Mouse (Mus musculus): ENCODE measurements around the gene Olfr76. TPM values are rescaled to one million over a fixed set of nuclear protein-coding genes. Genes with fewer than 3 reads are reported as not detected.
"Not testable (repeated sequence)": the region's sequence is repeated elsewhere in the genome, so short reads cannot be mapped to it uniquely, and the experiment has no call there.

The Olfr76 gene
- polyA plus RNA-seq (2014; fragmentation: Nextera tagmentation; extraction: Ambion mirVana) = not detected in 2 replicates

- Histone ChIP-seq H3K27me3 (ENCODE audit: control insufficient read depth, insufficient read depth, low read length) (no peaks in the 10 kb centered on the region), H3K4me3 (ENCODE audit: low read depth, low read length) (no peak within 1 kb of the TSS), H3K4me2 (ENCODE audit: low read depth, low read length, severe bottlenecking) (no peak within 1 kb of the TSS), H3K36me3 (ENCODE audit: control insufficient read depth, insufficient read depth, low read length) (no peaks in the 10 kb centered on the region), H3K4me1 (replicated peaks; ENCODE audit: control insufficient read depth, insufficient read depth, low read length) (no peaks in the 10 kb centered on the region), H3K9ac (ENCODE audit: low read length) (no peak within 1 kb of the TSS), H3K9me3 (ENCODE audit: control insufficient read depth, low read length) (no peaks in the 10 kb centered on the region), H3K27ac (ENCODE audit: low read depth, low read length) (no peak within 1 kb of the TSS)
- WGBS = 82% methylated on average over 3 of the region's 3 CpGs
- DNase-seq (ENCODE audit: low spot score) = no peak
- ATAC-seq (replicated peaks; ENCODE audit: low FRiP score) = no peak
These were observed at the start of gene Olfr76 for GRCm38 (mm10) chr19:12123103-12123502. Olfr76 (minus strand) TSS chr19:12123203.

GRCm38 (mm10) chr19:12170062-12170599, 47.1 kb upstream of the Olfr76 start, which contains the start of gene Olfr1555-ps1:
Olfr1555-ps1 (minus strand) TSS chr19:12170112.
- not testable (repeated sequence) for H3K27ac ChIP-seq (ENCODE audit: low read depth, low read length); H3K36me3 ChIP-seq (ENCODE audit: control insufficient read depth, insufficient read depth, low read length); H3K4me2 ChIP-seq (ENCODE audit: low read depth, low read length, severe bottlenecking); ATAC-seq (replicated peaks; ENCODE audit: low FRiP score); H3K4me1 ChIP-seq (replicated peaks; ENCODE audit: control insufficient read depth, insufficient read depth, low read length); H3K9ac ChIP-seq (ENCODE audit: low read length); H3K4me3 ChIP-seq (ENCODE audit: low read depth, low read length); H3K27me3 ChIP-seq (ENCODE audit: control insufficient read depth, insufficient read depth, low read length); DNase-seq (ENCODE audit: low spot score); H3K9me3 ChIP-seq (ENCODE audit: control insufficient read depth, low read length)
- 29% methylated on average over 1 of the region's 1 CpGs for WGBS

GRCm38 (mm10) chr19:12145452-12145851, 22.4 kb upstream of the Olfr76 start:
- Histone ChIP-seq H3K9me3 (ENCODE audit: control insufficient read depth, low read length) (no peaks in the 10 kb centered on the region), H3K27me3 (ENCODE audit: control insufficient read depth, insufficient read depth, low read length) (no peaks in the 10 kb centered on the region), H3K36me3 (ENCODE audit: control insufficient read depth, insufficient read depth, low read length) (no peaks in the 10 kb centered on the region), H3K4me3 (ENCODE audit: low read depth, low read length) (no peak overlapping the region), H3K4me2 (ENCODE audit: low read depth, low read length, severe bottlenecking) (no peak overlapping the region), H3K27ac (ENCODE audit: low read depth, low read length) (no peak overlapping the region), H3K9ac (ENCODE audit: low read length) (no peak overlapping the region), H3K4me1 (replicated peaks; ENCODE audit: control insufficient read depth, insufficient read depth, low read length) (no peaks in the 10 kb centered on the region)
- ATAC-seq (replicated peaks; ENCODE audit: low FRiP score) (no peak), DNase-seq (ENCODE audit: low spot score) (no peak)
- WGBS = 90% methylated on average over 3 of the region's 3 CpGs

GRCm38 (mm10) chr19:12143356-12143755, 20.4 kb upstream of the Olfr76 start:
- Histone ChIP-seq H3K27ac (ENCODE audit: low read depth, low read length) (no peak overlapping the region), H3K4me1 (replicated peaks; ENCODE audit: control insufficient read depth, insufficient read depth, low read length) (no peaks in the 10 kb centered on the region), H3K36me3 (ENCODE audit: control insufficient read depth, insufficient read depth, low read length) (no peaks in the 10 kb centered on the region), H3K4me2 (ENCODE audit: low read depth, low read length, severe bottlenecking) (no peak overlapping the region), H3K9me3 (ENCODE audit: control insufficient read depth, low read length) (no peaks in the 10 kb centered on the region), H3K4me3 (ENCODE audit: low read depth, low read length) (no peak overlapping the region), H3K9ac (ENCODE audit: low read length) (no peak overlapping the region), H3K27me3 (ENCODE audit: control insufficient read depth, insufficient read depth, low read length) (no peaks in the 10 kb centered on the region)
- ATAC-seq (replicated peaks; ENCODE audit: low FRiP score) (no peak), DNase-seq (ENCODE audit: low spot score) (no peak)
- WGBS = 38% methylated on average over 1 of the region's 1 CpGs

- H3K27me3 ChIP-seq (ENCODE audit: control insufficient read depth, insufficient read depth, low read length) = no peaks in the 10 kb centered on the region
- ATAC-seq (replicated peaks; ENCODE audit: low FRiP score) = no peak
- no peak overlapping the region for H3K9ac ChIP-seq (ENCODE audit: low read length)
- no peak overlapping the region for H3K4me3 ChIP-seq (ENCODE audit: low read depth, low read length)
- WGBS = 27% methylated on average over 2 of the region's 2 CpGs
- H3K27ac ChIP-seq (ENCODE audit: low read depth, low read length) = no peak overlapping the region
- H3K9me3 ChIP-seq (ENCODE audit: control insufficient read depth, low read length) = no peaks in the 10 kb centered on the region
- H3K4me1 ChIP-seq (replicated peaks; ENCODE audit: control insufficient read depth, insufficient read depth, low read length) = no peaks in the 10 kb centered on the region
- no peak overlapping the region for H3K4me2 ChIP-seq (ENCODE audit: low read depth, low read length, severe bottlenecking)
- no peaks in the 10 kb centered on the region for H3K36me3 ChIP-seq (ENCODE audit: control insufficient read depth, insufficient read depth, low read length)
- DNase-seq (ENCODE audit: low spot score) = no peak
These were observed 11.3 kb upstream of the Olfr76 start for GRCm38 (mm10) chr19:12134289-12134688.

GRCm38 (mm10) chr19:12116464-12116863, 6.5 kb downstream of the Olfr76 start:
- H3K4me3 ChIP-seq (ENCODE audit: low read depth, low read length) = no peak overlapping the region
- no peak overlapping the region for H3K9ac ChIP-seq (ENCODE audit: low read length)
- H3K4me1 ChIP-seq (replicated peaks; ENCODE audit: control insufficient read depth, insufficient read depth, low read length) = no peaks in the 10 kb centered on the region
- no peak overlapping the region for H3K27ac ChIP-seq (ENCODE audit: low read depth, low read length)
- DNase-seq (ENCODE audit: low spot score) (no peak), ATAC-seq (replicated peaks; ENCODE audit: low FRiP score) (no peak)
- WGBS = 86% methylated on average over 3 of the region's 3 CpGs
- H3K36me3 ChIP-seq (ENCODE audit: control insufficient read depth, insufficient read depth, low read length) = no peaks in the 10 kb centered on the region
- H3K9me3 ChIP-seq (ENCODE audit: control insufficient read depth, low read length) = no peaks in the 10 kb centered on the region
- no peak overlapping the region for H3K4me2 ChIP-seq (ENCODE audit: low read depth, low read length, severe bottlenecking)
- no peaks in the 10 kb centered on the region for H3K27me3 ChIP-seq (ENCODE audit: control insufficient read depth, insufficient read depth, low read length)

- Histone ChIP-seq H3K36me3 (ENCODE audit: control insufficient read depth, insufficient read depth, low read length) (no peaks in the 10 kb centered on the region), H3K27ac (ENCODE audit: low read depth, low read length) (no peak within 1 kb of the TSS), H3K27me3 (ENCODE audit: control insufficient read depth, insufficient read depth, low read length) (no peaks in the 10 kb centered on the region), H3K9ac (ENCODE audit: low read length) (no peak within 1 kb of the TSS), H3K4me1 (replicated peaks; ENCODE audit: control insufficient read depth, insufficient read depth, low read length) (no peaks in the 10 kb centered on the region), H3K9me3 (ENCODE audit: control insufficient read depth, low read length) (no peaks in the 10 kb centered on the region), H3K4me3 (ENCODE audit: low read depth, low read length) (no peak within 1 kb of the TSS), H3K4me2 (ENCODE audit: low read depth, low read length, severe bottlenecking) (no peak within 1 kb of the TSS)
- DNase-seq (ENCODE audit: low spot score) (no peak), ATAC-seq (replicated peaks; ENCODE audit: low FRiP score) (no peak)
- WGBS = 78% methylated on average over 1 of the region's 1 CpGs
These were observed 7.2 kb downstream of the Olfr76 start, which contains the start of gene Olfr1428 for GRCm38 (mm10) chr19:12115797-12116196. Olfr1428 (minus strand) TSS chr19:12115897.

- H3K27me3 ChIP-seq (ENCODE audit: control insufficient read depth, insufficient read depth, low read length) = no peaks in the 10 kb centered on the region
- H3K9me3 ChIP-seq (ENCODE audit: control insufficient read depth, low read length) = no peaks in the 10 kb centered on the region
- ATAC-seq (replicated peaks; ENCODE audit: low FRiP score) (no peak), DNase-seq (ENCODE audit: low spot score) (no peak)
- H3K4me3 ChIP-seq (ENCODE audit: low read depth, low read length) = no peak overlapping the region
- H3K36me3 ChIP-seq (ENCODE audit: control insufficient read depth, insufficient read depth, low read length) = no peaks in the 10 kb centered on the region
- 55% methylated on average over 1 of the region's 1 CpGs for WGBS
- no peak overlapping the region for H3K9ac ChIP-seq (ENCODE audit: low read length)
- H3K4me2 ChIP-seq (ENCODE audit: low read depth, low read length, severe bottlenecking) = no peak overlapping the region
- no peak overlapping the region for H3K27ac ChIP-seq (ENCODE audit: low read depth, low read length)
- no peaks in the 10 kb centered on the region for H3K4me1 ChIP-seq (replicated peaks; ENCODE audit: control insufficient read depth, insufficient read depth, low read length)
These were observed 9.2 kb downstream of the Olfr76 start for GRCm38 (mm10) chr19:12113807-12114206.

GRCm38 (mm10) chr19:12104541-12104940, 18.5 kb downstream of the Olfr76 start:
- Histone ChIP-seq H3K9me3 (ENCODE audit: control insufficient read depth, low read length) (no peaks in the 10 kb centered on the region), H3K9ac (ENCODE audit: low read length) (no peak overlapping the region), H3K4me1 (replicated peaks; ENCODE audit: control insufficient read depth, insufficient read depth, low read length) (no peaks in the 10 kb centered on the region), H3K4me3 (ENCODE audit: low read depth, low read length) (no peak overlapping the region), H3K27me3 (ENCODE audit: control insufficient read depth, insufficient read depth, low read length) (no peaks in the 10 kb centered on the region), H3K4me2 (ENCODE audit: low read depth, low read length, severe bottlenecking) (no peak overlapping the region), H3K27ac (ENCODE audit: low read depth, low read length) (no peak overlapping the region), H3K36me3 (ENCODE audit: control insufficient read depth, insufficient read depth, low read length) (no peaks in the 10 kb centered on the region)
- DNase-seq (ENCODE audit: low spot score) = no peak
- ATAC-seq (replicated peaks; ENCODE audit: low FRiP score) = no peak
- WGBS = 70% methylated on average over 1 of the region's 1 CpGs

Data from forebrain, embryonic 11.5 days (tissue).